Mouse (Mus musculus) hindbrain, embryonic 15.5 days (tissue): Measurements from ENCODE around the gene Slc35e3. TPM values are rescaled to one million over a fixed set of nuclear protein-coding genes. Genes with fewer than 3 reads are reported as not detected.
"Not testable (repeated sequence)": the region's sequence is repeated elsewhere in the genome, so short reads cannot be mapped to it uniquely, and the experiment has no call there.

Experiments
- ATAC-seq: fragments of 200-750 bp; cut with Nextera tagmentation; 2 replicates; pipeline ENCODE4 v1.8.0; 2017; ENCODE audit warnings: low read depth, moderate number of reproducible peaks, moderate TSS enrichment; ENCODE audit not compliant: low FRiP score
- H3K27ac ChIP-seq: fragments of 300-500 bp; sonication (generic); replicated peaks from 2 replicates; pipeline ENCODE4 v1.5.1; 2015; ENCODE audit warnings: mild to moderate bottlenecking, inconsistent platforms
- H3K27me3 ChIP-seq: fragments of 300-500 bp; sonication (generic); 2 replicates; pipeline ENCODE4 v1.6.1; 2015; ENCODE audit warnings: control low read depth, inconsistent platforms
- H3K36me3 ChIP-seq: fragments of 300-500 bp; sonication (generic); 2 replicates; pipeline ENCODE4 v1.6.1; 2015; ENCODE audit warnings: control low read depth, inconsistent platforms
- H3K4me1 ChIP-seq: fragments of 300-500 bp; sonication (generic); replicated peaks from 2 replicates; pipeline ENCODE4 v1.6.1; 2015; ENCODE audit warnings: control low read depth, inconsistent platforms
- H3K4me2 ChIP-seq: fragments of 300-500 bp; sonication (generic); 2 replicates; pipeline ENCODE4 v1.6.1; 2015; ENCODE audit warnings: moderate library complexity, mild to moderate bottlenecking, inconsistent platforms
- H3K4me3 ChIP-seq: fragments of 300-500 bp; sonication (generic); 2 replicates; pipeline ENCODE4 v1.5.1; 2015; ENCODE audit warnings: mild to moderate bottlenecking, inconsistent platforms
- H3K9ac ChIP-seq: fragments of 300-500 bp; sonication (generic); 2 replicates; pipeline ENCODE4 v1.6.1; 2015; ENCODE audit warnings: inconsistent platforms
- H3K9me3 ChIP-seq: fragments of 300-500 bp; sonication (generic); 2 replicates; pipeline ENCODE4 v1.6.1; 2016; ENCODE audit warnings: control low read depth, inconsistent platforms
- WGBS: fragments of 180-500 bp; shearing (Covaris S2); methylation state at CpG from one replicate; pipeline ENCODE4 v1.1.7; 2015; 5-methylcytosine and 5-hydroxymethylcytosine counted together
- polyA plus RNA-seq: library from polyadenylated mRNA; unstranded; fragments of >200 nt; fragmentation: Nextera tagmentation; extraction: Ambion mirVana; gene quantifications from 2 replicates; pipeline ENCODE4 v1.2.1, GENCODE M21; 2015

Slc35e3 gene
- polyA plus RNA-seq, 1 experiment from 2014 or later = 32.4 TPM

GRCm38 (mm10) chr10:117765116-117765894 lies 19.1 kb upstream of the Slc35e3 start:
- Histone ChIP-seq H3K36me3 (peaks cover 68% of the 10 kb centered on the region), H3K4me2 (no peak overlapping the region), H3K4me1 (no peaks in the 10 kb centered on the region), H3K27me3 (no peaks in the 10 kb centered on the region), H3K4me3 (no peak overlapping the region), H3K9ac (no peak overlapping the region), H3K9me3 (no peaks in the 10 kb centered on the region), H3K27ac (no peak overlapping the region)
- WGBS = 96% methylated on average over 11 of the region's 11 CpGs
- ATAC-seq = no peak

- Histone ChIP-seq H3K9ac (no peak overlapping the region), H3K27ac (no peak overlapping the region), H3K4me3 (no peak overlapping the region), H3K4me1 (no peaks in the 10 kb centered on the region), H3K27me3 (no peaks in the 10 kb centered on the region), H3K9me3 (no peaks in the 10 kb centered on the region), H3K4me2 (no peak overlapping the region), H3K36me3 (peaks cover 66% of the 10 kb centered on the region)
- ATAC-seq = no peak
- 87% methylated on average over 6 of the region's 6 CpGs for WGBS
Measured at GRCm38 (mm10) chr10:117764598-117764997, 18.4 kb upstream of the Slc35e3 start.

- ATAC-seq = no peak
- peaks cover 73% of the 10 kb centered on the region for H3K36me3 ChIP-seq
- H3K4me3 ChIP-seq = no peak overlapping the region
- no peak overlapping the region for H3K9ac ChIP-seq
- no peaks in the 10 kb centered on the region for H3K9me3 ChIP-seq
- H3K4me2 ChIP-seq = no peak overlapping the region
- WGBS = 96% methylated on average over 16 of the region's 16 CpGs
- H3K27ac ChIP-seq = no peak overlapping the region
- no peaks in the 10 kb centered on the region for H3K27me3 ChIP-seq
- no peaks in the 10 kb centered on the region for H3K4me1 ChIP-seq
Measured at GRCm38 (mm10) chr10:117763588-117764190, 17.5 kb upstream of the Slc35e3 start.

GRCm38 (mm10) chr10:117762966-117763365 lies 16.8 kb upstream of the Slc35e3 start:
- Histone ChIP-seq H3K4me2 (no peak overlapping the region), H3K4me3 (no peak overlapping the region), H3K36me3 (peaks cover 76% of the 10 kb centered on the region), H3K9me3 (no peaks in the 10 kb centered on the region), H3K4me1 (no peaks in the 10 kb centered on the region), H3K27me3 (no peaks in the 10 kb centered on the region), H3K9ac (no peak overlapping the region), H3K27ac (no peak overlapping the region)
- WGBS = 97% methylated on average over 12 of the region's 12 CpGs
- no peak for ATAC-seq

GRCm38 (mm10) chr10:117762281-117762830 lies 16.2 kb upstream of the Slc35e3 start:
- Histone ChIP-seq H3K4me2 (no peak overlapping the region), H3K4me3 (no peak overlapping the region), H3K9ac (no peak overlapping the region), H3K4me1 (no peaks in the 10 kb centered on the region), H3K9me3 (no peaks in the 10 kb centered on the region), H3K27ac (no peak overlapping the region), H3K36me3 (peaks cover 77% of the 10 kb centered on the region), H3K27me3 (no peaks in the 10 kb centered on the region)
- 94% methylated on average over 2 of the region's 2 CpGs for WGBS
- no peak for ATAC-seq

- Histone ChIP-seq H3K36me3 (peaks cover 82% of the 10 kb centered on the region), H3K9ac (no peak overlapping the region), H3K4me3 (no peak overlapping the region), H3K27me3 (no peaks in the 10 kb centered on the region), H3K27ac (no peak overlapping the region), H3K9me3 (no peaks in the 10 kb centered on the region), H3K4me2 (no peak overlapping the region), H3K4me1 (no peaks in the 10 kb centered on the region)
- 94% methylated on average over 6 of the region's 6 CpGs for WGBS
- no peak for ATAC-seq
Measured at GRCm38 (mm10) chr10:117761551-117761950, 15.4 kb upstream of the Slc35e3 start.

- Histone ChIP-seq H3K27me3 (no peaks in the 10 kb centered on the region), H3K4me3 (no peak overlapping the region), H3K36me3 (peaks cover 81% of the 10 kb centered on the region), H3K4me2 (no peak overlapping the region), H3K9me3 (no peaks in the 10 kb centered on the region), H3K27ac (no peak overlapping the region), H3K9ac (no peak overlapping the region), H3K4me1 (no peaks in the 10 kb centered on the region)
- 97% methylated on average over 9 of the region's 9 CpGs for WGBS
- ATAC-seq = no peak
Measured at GRCm38 (mm10) chr10:117760831-117761335, 14.7 kb upstream of the Slc35e3 start.

- Histone ChIP-seq H3K9me3 (no peaks in the 10 kb centered on the region), H3K27ac (no peak overlapping the region), H3K4me2 (no peak overlapping the region), H3K9ac (no peak overlapping the region), H3K4me3 (no peak overlapping the region), H3K27me3 (no peaks in the 10 kb centered on the region), H3K4me1 (no peaks in the 10 kb centered on the region), H3K36me3 (peaks cover 79% of the 10 kb centered on the region)
- ATAC-seq = no peak
- 94% methylated on average over 10 of the region's 10 CpGs for WGBS
Measured at GRCm38 (mm10) chr10:117759844-117760630, 13.9 kb upstream of the Slc35e3 start.

- Histone ChIP-seq H3K4me1 (no peaks in the 10 kb centered on the region), H3K27ac (no peak overlapping the region), H3K4me2 (no peak overlapping the region), H3K27me3 (no peaks in the 10 kb centered on the region), H3K4me3 (no peak overlapping the region), H3K36me3 (peaks cover 78% of the 10 kb centered on the region), H3K9ac (no peak overlapping the region), H3K9me3 (no peaks in the 10 kb centered on the region)
- WGBS = 91% methylated on average over 18 of the region's 18 CpGs
- no peak for ATAC-seq
Measured at GRCm38 (mm10) chr10:117758749-117759727, 12.9 kb upstream of the Slc35e3 start.

GRCm38 (mm10) chr10:117758344-117758743 lies 12.2 kb upstream of the Slc35e3 start:
- H3K4me2 ChIP-seq, H3K4me3 ChIP-seq, H3K27ac ChIP-seq, H3K9me3 ChIP-seq, H3K9ac ChIP-seq, ATAC-seq, H3K27me3 ChIP-seq, H3K4me1 ChIP-seq: not testable (repeated sequence)
- WGBS = 94% methylated on average over 3 of the region's 3 CpGs
- peaks cover 72% of the 10 kb centered on the region for H3K36me3 ChIP-seq

GRCm38 (mm10) chr10:117757796-117758342 lies 11.7 kb upstream of the Slc35e3 start:
- Histone ChIP-seq H3K4me3 (no peak overlapping the region), H3K4me2 (no peak overlapping the region), H3K9ac (no peak overlapping the region), H3K9me3 (no peaks in the 10 kb centered on the region), H3K27ac (no peak overlapping the region), H3K36me3 (peaks cover 69% of the 10 kb centered on the region), H3K4me1 (no peaks in the 10 kb centered on the region), H3K27me3 (no peaks in the 10 kb centered on the region)
- 95% methylated on average over 7 of the region's 7 CpGs for WGBS
- no peak for ATAC-seq
